Mouse (Mus musculus) stomach, postnatal 0 days (tissue): ENCODE measurements at regions not wholly inside any gene's neighbourhood (a gene's known extent, or its start where the extent isn't known, plus 50 kb on each side); places are given as distances from the start of the nearest gene placed in this dataset.

Source experiments
- ATAC-seq: fragments of 200-750 bp; cut with Nextera tagmentation; 2 replicates; pipeline ENCODE4 v1.8.0; 2017; ENCODE audit not compliant: low FRiP score, low TSS enrichment
- DNase-seq: peaks from one replicate; pipeline ENCODE4 v3.0.0-alpha.2; 2016; ENCODE audit warnings: low spot score
- H3K27ac ChIP-seq: fragments of 300-500 bp; sonication (generic); replicated peaks from 2 replicates; pipeline ENCODE4 v1.5.1; 2014; ENCODE audit warnings: mild to moderate bottlenecking, control low read depth
- H3K27me3 ChIP-seq: fragments of 300-500 bp; sonication (generic); 2 replicates; pipeline ENCODE4 v1.6.1; 2014; ENCODE audit warnings: low read length; ENCODE audit not compliant: control insufficient read depth, insufficient read depth
- H3K36me3 ChIP-seq: fragments of 300-500 bp; sonication (generic); 2 replicates; pipeline ENCODE4 v1.6.1; 2014; ENCODE audit warnings: low read length, mixed read lengths; ENCODE audit not compliant: control insufficient read depth, insufficient read depth
- H3K4me1 ChIP-seq: fragments of 300-500 bp; sonication (generic); replicated peaks from 2 replicates; pipeline ENCODE4 v1.6.1; 2014; ENCODE audit warnings: antibody characterized with exemption; ENCODE audit not compliant: control insufficient read depth, insufficient read depth
- H3K4me2 ChIP-seq: fragments of 300-500 bp; sonication (generic); replicated peaks from 2 replicates; pipeline ENCODE4 v1.6.1; 2014; ENCODE audit warnings: low read depth, mild to moderate bottlenecking, control low read depth, moderate library complexity
- H3K4me3 ChIP-seq: fragments of 300-500 bp; sonication (generic); 2 replicates; pipeline ENCODE4 v1.5.1; 2014; ENCODE audit warnings: low read depth, low read length, control low read depth
- H3K9ac ChIP-seq: fragments of 300-500 bp; sonication (generic); 2 replicates; pipeline ENCODE4 v1.6.1; 2014; ENCODE audit warnings: mild to moderate bottlenecking, low read length, control low read depth, mixed read lengths
- H3K9me3 ChIP-seq: fragments of 300-500 bp; sonication (generic); 2 replicates; pipeline ENCODE4 v1.6.1; 2016; ENCODE audit warnings: low read length; ENCODE audit not compliant: control insufficient read depth
- CTCF ChIP-seq: IDR thresholded peaks from 2 replicates; pipeline ENCODE4 v1.5.1; 2016; ENCODE audit warnings: antibody characterized with exemption, low read depth, mild to moderate bottlenecking, moderate library complexity
- EP300 ChIP-seq: optimal IDR thresholded peaks from 2 replicates; pipeline ENCODE3; 2016; ENCODE audit warnings: antibody characterized with exemption
- WGBS: fragments of 180-500 bp; shearing (Covaris S2); extraction: QIAGEN DNeasy Blood & Tissue Kit; methylation state at CpG from one replicate; pipeline ENCODE4 v1.1.7; 2014; 5-methylcytosine and 5-hydroxymethylcytosine counted together

DNA sequence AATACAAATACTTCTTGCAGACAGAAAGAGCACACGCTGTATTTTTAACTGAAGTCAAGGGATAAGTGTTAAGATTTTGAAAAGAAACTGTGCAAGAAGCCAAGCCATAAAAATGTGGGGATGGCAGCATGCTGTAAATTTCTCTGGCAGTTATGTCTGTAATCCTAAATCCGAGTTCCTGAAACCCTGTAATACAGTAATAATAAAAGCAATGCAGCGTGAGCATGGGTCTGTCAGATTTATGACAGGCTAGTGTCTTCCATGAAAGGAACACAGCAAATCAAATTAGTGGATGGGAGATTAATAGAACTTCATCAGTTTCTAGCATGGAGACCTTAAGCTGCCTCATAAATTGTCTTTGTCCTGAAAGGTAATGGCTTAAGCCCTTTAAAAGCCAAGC is 597.7 kb downstream of the 1190002N15Rik start:
- H3K27ac ChIP-seq = no peak overlapping the region
- no peaks in the 10 kb centered on the region for H3K9me3 ChIP-seq
- no peak overlapping the region for H3K9ac ChIP-seq
- 69% methylated on average over 3 of the region's 3 CpGs for WGBS
- H3K4me2 ChIP-seq = no peak overlapping the region
- TF ChIP-seq EP300 (no peak), CTCF (no peak)
- no peaks in the 10 kb centered on the region for H3K27me3 ChIP-seq
- no peak overlapping the region for H3K4me3 ChIP-seq
- no peak for DNase-seq
- no peaks in the 10 kb centered on the region for H3K4me1 ChIP-seq
- no peaks in the 10 kb centered on the region for H3K36me3 ChIP-seq
- ATAC-seq = no peak

DNA sequence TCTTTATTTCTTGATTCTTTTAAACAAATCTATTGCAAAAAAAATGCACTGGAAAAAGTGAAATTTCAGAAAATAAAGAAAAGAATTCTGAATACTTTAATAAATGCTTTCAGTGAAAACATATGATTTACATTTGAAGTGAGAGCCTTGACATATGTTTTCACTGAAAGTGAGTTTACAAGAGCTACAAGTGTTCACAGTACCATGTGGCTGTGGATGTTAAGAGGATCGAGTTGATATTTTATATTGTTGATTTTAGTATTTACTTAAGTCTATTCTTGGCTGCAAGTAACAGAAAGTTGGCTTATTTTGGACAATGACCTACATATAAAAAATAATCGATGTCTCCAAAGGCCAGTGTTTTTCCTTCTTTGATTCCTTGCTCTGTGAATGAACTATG is 607.2 kb downstream of the 1190002N15Rik start:
- DNase-seq = no peak
- WGBS = 52% methylated on average over 2 of the region's 2 CpGs

DNA sequence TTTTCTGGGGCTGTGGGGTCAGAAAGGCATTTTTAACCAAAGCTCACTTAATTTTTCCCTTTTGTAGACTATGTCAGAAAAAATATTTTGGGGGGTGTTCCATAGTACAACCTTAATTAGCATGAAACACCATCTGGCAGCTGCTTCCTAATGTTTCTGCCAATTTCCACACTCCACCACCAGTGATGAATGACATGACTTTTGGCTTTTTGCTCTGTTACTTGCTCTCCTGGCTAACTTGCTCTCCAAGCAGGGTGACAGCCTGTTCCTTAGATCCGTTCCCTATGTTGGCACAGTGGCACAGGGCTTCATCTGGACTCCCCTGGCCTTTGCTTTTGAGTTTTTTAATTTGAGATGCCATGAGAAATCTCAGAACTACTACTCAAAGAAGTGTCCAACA is 648.6 kb downstream of the 1190002N15Rik start:
- no peaks in the 10 kb centered on the region for H3K27me3 ChIP-seq
- DNase-seq (no peak), ATAC-seq (no peak)
- H3K9ac ChIP-seq = no peak overlapping the region
- no peaks in the 10 kb centered on the region for H3K36me3 ChIP-seq
- H3K4me3 ChIP-seq = no peak overlapping the region
- H3K27ac ChIP-seq = no peak overlapping the region
- WGBS = 70% methylated on average over 1 of the region's 1 CpGs
- H3K9me3 ChIP-seq = no peaks in the 10 kb centered on the region
- no peak for TF ChIP-seq CTCF
- no peak for TF ChIP-seq EP300
- no peak overlapping the region for H3K4me2 ChIP-seq
- H3K4me1 ChIP-seq = no peaks in the 10 kb centered on the region

More for the DNA sequence above, 607.2 kb downstream of the 1190002N15Rik start:
- Histone ChIP-seq H3K27me3 (no peaks in the 10 kb centered on the region), H3K9me3 (no peaks in the 10 kb centered on the region), H3K4me2 (no peak overlapping the region), H3K4me3 (no peak overlapping the region), H3K4me1 (no peaks in the 10 kb centered on the region), H3K27ac (no peak overlapping the region), H3K36me3 (no peaks in the 10 kb centered on the region), H3K9ac (no peak overlapping the region)
- no peak for ATAC-seq
- TF ChIP-seq CTCF (no peak), EP300 (no peak)

DNA sequence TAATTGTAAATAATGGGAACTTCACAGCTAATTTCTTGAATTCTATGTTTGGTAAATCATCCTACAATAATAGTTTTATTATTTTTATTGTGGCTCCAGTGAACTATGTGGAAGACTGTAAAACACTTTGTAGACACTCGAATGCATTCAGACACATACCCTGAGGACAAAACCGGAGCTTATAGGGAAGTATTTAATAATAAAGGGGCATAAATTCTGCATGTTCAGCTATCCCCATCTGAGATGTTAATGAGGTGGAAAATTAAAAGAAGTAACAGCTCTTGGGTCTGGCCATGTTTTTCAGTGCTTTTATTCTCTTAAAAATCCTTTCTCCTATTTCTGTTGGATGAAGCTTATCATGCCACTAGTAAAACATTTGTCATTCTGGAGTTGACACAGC is 657.8 kb downstream of the 1190002N15Rik start:
- no peaks in the 10 kb centered on the region for H3K9me3 ChIP-seq
- H3K4me2 ChIP-seq = no peak overlapping the region
- H3K36me3 ChIP-seq = no peaks in the 10 kb centered on the region
- H3K27ac ChIP-seq = no peak overlapping the region
- no peak for ATAC-seq
- no peak for TF ChIP-seq EP300
- TF ChIP-seq CTCF = no peak
- no peaks in the 10 kb centered on the region for H3K4me1 ChIP-seq
- 68% methylated on average over 2 of the region's 2 CpGs for WGBS
- no peak for DNase-seq
- H3K27me3 ChIP-seq = no peaks in the 10 kb centered on the region
- H3K9ac ChIP-seq = no peak overlapping the region
- H3K4me3 ChIP-seq = no peak overlapping the region

DNA sequence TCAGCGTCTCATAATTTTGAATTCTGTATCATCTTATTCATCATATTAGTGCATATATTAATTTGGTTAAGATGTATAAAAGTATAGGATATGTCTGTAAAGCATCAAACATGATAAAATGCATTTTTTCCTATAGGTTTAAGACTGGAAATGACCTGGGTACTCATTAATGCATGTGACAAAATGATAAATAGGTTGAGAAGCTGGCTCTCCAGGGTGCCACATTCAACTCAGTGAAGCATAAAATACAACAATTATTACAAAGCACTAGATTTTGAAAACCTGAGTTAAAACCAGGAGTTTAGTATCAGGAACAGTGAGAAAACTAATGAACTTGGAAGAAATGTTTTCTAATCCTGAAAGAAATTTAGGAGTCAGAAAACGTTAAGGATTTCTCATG is 658.3 kb downstream of the 1190002N15Rik start:
- no peak overlapping the region for H3K27ac ChIP-seq
- no peak overlapping the region for H3K9ac ChIP-seq
- DNase-seq (no peak), ATAC-seq (no peak)
- H3K36me3 ChIP-seq = no peaks in the 10 kb centered on the region
- no peak overlapping the region for H3K4me2 ChIP-seq
- no peak overlapping the region for H3K4me3 ChIP-seq
- H3K27me3 ChIP-seq = no peaks in the 10 kb centered on the region
- no peaks in the 10 kb centered on the region for H3K9me3 ChIP-seq
- no peaks in the 10 kb centered on the region for H3K4me1 ChIP-seq
- no peak for TF ChIP-seq CTCF
- 66% methylated on average over 2 of the region's 2 CpGs for WGBS

DNA sequence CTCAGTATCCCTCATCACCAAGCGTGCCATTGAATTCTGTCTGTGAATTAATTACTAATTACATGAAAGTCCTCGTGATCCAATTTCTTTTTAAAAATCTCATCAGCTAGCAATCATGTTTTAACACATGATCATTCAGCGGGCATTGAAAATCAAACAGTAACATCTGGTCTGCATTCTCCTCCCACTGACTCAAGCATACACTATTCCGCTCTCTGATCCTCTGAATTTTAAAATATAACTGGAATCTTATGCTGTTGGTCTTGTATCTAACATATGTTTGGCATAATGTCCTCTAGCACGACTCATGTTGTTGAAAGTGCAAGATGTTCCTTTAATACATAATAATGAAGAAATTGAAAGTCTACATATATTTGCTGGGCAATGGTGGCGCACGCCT is 667.1 kb downstream of the 1190002N15Rik start:
- no peaks in the 10 kb centered on the region for H3K9me3 ChIP-seq
- ATAC-seq = no peak
- WGBS = 74% methylated on average over 7 of the region's 7 CpGs

More for the DNA sequence above, 667.1 kb downstream of the 1190002N15Rik start:
- Histone ChIP-seq H3K4me1 (no peaks in the 10 kb centered on the region), H3K27ac (no peak overlapping the region), H3K27me3 (no peaks in the 10 kb centered on the region), H3K4me3 (no peak overlapping the region), H3K9ac (no peak overlapping the region), H3K36me3 (no peaks in the 10 kb centered on the region), H3K4me2 (no peak overlapping the region)
- TF ChIP-seq CTCF (no peak), EP300 (no peak)
- no peak for DNase-seq
